Mouse (Mus musculus) midbrain, embryonic 13.5 days (tissue): ENCODE measurements around the gene Hsd17b7. TPM values are rescaled to one million over a fixed set of nuclear protein-coding genes. Genes with fewer than 3 reads are reported as not detected.
A peak's percentile ranks its signal among the peaks of the same experiment; 100 is the strongest.

Experiments
- ATAC-seq: fragments of 200-750 bp; cut with Nextera tagmentation; 2 replicates; pipeline ENCODE4 v1.8.0; 2017; ENCODE audit warnings: mild to moderate bottlenecking, moderate TSS enrichment, moderate library complexity
- H3K27ac ChIP-seq: fragments of 300-500 bp; sonication (generic); 2 replicates; pipeline ENCODE4 v1.5.1; 2015; ENCODE audit warnings: inconsistent platforms, mild to moderate bottlenecking, moderate library complexity
- H3K27me3 ChIP-seq: fragments of 300-500 bp; sonication (generic); 2 replicates; pipeline ENCODE4 v1.6.1; 2015; ENCODE audit warnings: mild to moderate bottlenecking, inconsistent platforms
- H3K36me3 ChIP-seq: fragments of 300-500 bp; sonication (generic); 2 replicates; pipeline ENCODE4 v1.6.1; 2015; ENCODE audit warnings: mild to moderate bottlenecking, inconsistent platforms
- H3K4me1 ChIP-seq: fragments of 300-500 bp; sonication (generic); replicated peaks from 2 replicates; pipeline ENCODE4 v1.6.1; 2015; ENCODE audit warnings: inconsistent platforms
- H3K4me2 ChIP-seq: fragments of 300-500 bp; sonication (generic); replicated peaks from 2 replicates; pipeline ENCODE4 v1.6.1; 2015; ENCODE audit warnings: moderate library complexity, mild to moderate bottlenecking, inconsistent platforms
- H3K4me3 ChIP-seq: fragments of 300-500 bp; sonication (generic); replicated peaks from 2 replicates; pipeline ENCODE4 v1.5.1; 2015; ENCODE audit warnings: mild to moderate bottlenecking, inconsistent platforms
- H3K9ac ChIP-seq: fragments of 300-500 bp; sonication (generic); replicated peaks from 2 replicates; pipeline ENCODE4 v1.6.1; 2015; ENCODE audit warnings: mild to moderate bottlenecking, inconsistent platforms
- H3K9me3 ChIP-seq: fragments of 300-500 bp; sonication (generic); 2 replicates; pipeline ENCODE4 v1.6.1; 2016; ENCODE audit warnings: mild to moderate bottlenecking, inconsistent platforms
- WGBS: fragments of 180-500 bp; shearing (Covaris S2); methylation state at CpG from one replicate; pipeline ENCODE4 v1.1.7; 2015; 5-methylcytosine and 5-hydroxymethylcytosine counted together
- polyA plus RNA-seq: library from polyadenylated mRNA; unstranded; fragments of >200 nt; fragmentation: Nextera tagmentation; extraction: Ambion mirVana; gene quantifications from 2 replicates; pipeline ENCODE4 v1.2.1, GENCODE M21; 2015

Hsd17b7 gene
- polyA plus RNA-seq, 1 experiment from 2014 or later, result 18.2 TPM

GRCm38 (mm10) chr1:169932122-169932746 is 36.8 kb downstream of the Hsd17b7 start:
- 53% methylated on average over 7 of the region's 7 CpGs for WGBS
- Histone ChIP-seq H3K4me3 (no peak overlapping the region), H3K9ac (no peak overlapping the region), H3K4me2 (no peak overlapping the region), H3K36me3 (no peaks in the 10 kb centered on the region), H3K27ac (0 out of 2 replicates have a peak overlapping the region, but pooled peaks have one; percentile 30), H3K27me3 (no peaks in the 10 kb centered on the region), H3K4me1 (peaks cover 23% of the 10 kb centered on the region), H3K9me3 (no peaks in the 10 kb centered on the region)
- 0 out of 2 replicates have a peak, but pooled peaks have one; percentile 10 for ATAC-seq

- WGBS, result 89% methylated on average over 7 of the region's 7 CpGs
- 0 out of 2 replicates have a peak overlapping the region, but pooled peaks have one; percentile 30 for H3K27ac ChIP-seq
- no peak overlapping the region for H3K4me2 ChIP-seq
- no peak for ATAC-seq
- H3K4me1 ChIP-seq, result peaks cover 23% of the 10 kb centered on the region
- no peak overlapping the region for H3K4me3 ChIP-seq
- no peak overlapping the region for H3K9ac ChIP-seq
- no peaks in the 10 kb centered on the region for H3K27me3 ChIP-seq
- no peaks in the 10 kb centered on the region for H3K36me3 ChIP-seq
- H3K9me3 ChIP-seq, result no peaks in the 10 kb centered on the region
Observed at GRCm38 (mm10) chr1:169931698-169932097, 37.3 kb downstream of the Hsd17b7 start.

GRCm38 (mm10) chr1:169928454-169928971 is 40.5 kb downstream of the Hsd17b7 start, which contains the start of gene Ccdc190:
Gene Ccdc190, plus strand, starts transcription at chr1:169928648.
- Histone ChIP-seq H3K36me3 (no peaks in the 10 kb centered on the region), H3K27ac (peak within 1 kb of the TSS; percentile 53; the same call in 1 of the 2 replicates), H3K4me3 (0 out of 2 replicates have a peak within 1 kb of the TSS, but pooled peaks have one; percentile 8), H3K9me3 (no peaks in the 10 kb centered on the region), H3K9ac (0 out of 2 replicates have a peak within 1 kb of the TSS, but pooled peaks have one; percentile 10), H3K27me3 (no peaks in the 10 kb centered on the region), H3K4me1 (peaks cover 18% of the 10 kb centered on the region), H3K4me2 (peak within 1 kb of the TSS; percentile 40)
- peak; percentile 80 for ATAC-seq
- 4% methylated on average over 12 of the region's 12 CpGs for WGBS

- H3K27me3 ChIP-seq, result no peaks in the 10 kb centered on the region
- H3K9ac ChIP-seq, result no peak overlapping the region
- peak overlapping the region; percentile 40 for H3K4me2 ChIP-seq
- no peaks in the 10 kb centered on the region for H3K9me3 ChIP-seq
- H3K27ac ChIP-seq, result peak overlapping the region; percentile 53; the same call in 1 of the 2 replicates
- no peak overlapping the region for H3K4me3 ChIP-seq
- ATAC-seq, result peak; percentile 63
- 18% methylated on average over 8 of the region's 8 CpGs for WGBS
- H3K36me3 ChIP-seq, result no peaks in the 10 kb centered on the region
- peaks cover 18% of the 10 kb centered on the region for H3K4me1 ChIP-seq
Observed at GRCm38 (mm10) chr1:169927753-169928369, 41.2 kb downstream of the Hsd17b7 start.

- no peaks in the 10 kb centered on the region for H3K36me3 ChIP-seq
- 85% methylated on average over 2 of the region's 2 CpGs for WGBS
- no peak overlapping the region for H3K4me3 ChIP-seq
- no peak overlapping the region for H3K4me2 ChIP-seq
- no peaks in the 10 kb centered on the region for H3K9me3 ChIP-seq
- peaks cover 12% of the 10 kb centered on the region for H3K4me1 ChIP-seq
- ATAC-seq, result no peak
- no peak overlapping the region for H3K9ac ChIP-seq
- H3K27ac ChIP-seq, result no peak overlapping the region
- peaks cover 13% of the 10 kb centered on the region for H3K27me3 ChIP-seq
Observed at GRCm38 (mm10) chr1:169924567-169924966, 44.5 kb downstream of the Hsd17b7 start.

DNA sequence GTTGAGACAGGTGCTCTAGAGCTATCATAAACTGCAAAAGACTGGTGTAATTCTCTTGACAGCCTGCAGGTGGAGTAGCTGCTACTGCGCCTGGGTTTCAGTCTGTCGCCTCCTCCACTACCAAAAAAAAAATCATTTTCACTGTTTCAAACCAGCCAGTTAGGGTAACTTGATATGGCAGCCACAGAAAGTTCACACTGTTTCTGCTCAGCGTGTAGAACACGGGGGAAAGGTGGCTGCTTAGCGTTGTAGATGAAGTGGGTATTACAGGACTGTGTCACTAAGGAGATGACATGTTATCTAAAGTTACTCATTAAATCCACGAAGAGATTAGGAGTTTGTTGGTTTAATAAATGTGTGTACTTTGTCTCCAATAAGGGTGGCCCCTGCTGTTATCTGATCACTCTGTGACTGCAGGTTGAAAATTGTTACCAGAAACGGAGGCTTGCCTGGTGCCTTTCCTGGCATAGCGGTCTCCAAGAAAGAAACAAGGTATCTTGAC is 47.3 kb downstream of the Hsd17b7 start:
- H3K36me3 ChIP-seq, result no peaks in the 10 kb centered on the region
- no peak overlapping the region for H3K9ac ChIP-seq
- no peak for ATAC-seq
- H3K4me1 ChIP-seq, result 0 out of 2 replicates have a peak, but pooled peaks cover 5% of the 10 kb centered on the region
- H3K27me3 ChIP-seq, result peaks cover 13% of the 10 kb centered on the region
- H3K27ac ChIP-seq, result no peak overlapping the region
- no peak overlapping the region for H3K4me3 ChIP-seq
- WGBS, result 44% methylated on average over 8 of the region's 8 CpGs
- H3K4me2 ChIP-seq, result no peak overlapping the region
- no peaks in the 10 kb centered on the region for H3K9me3 ChIP-seq

DNA sequence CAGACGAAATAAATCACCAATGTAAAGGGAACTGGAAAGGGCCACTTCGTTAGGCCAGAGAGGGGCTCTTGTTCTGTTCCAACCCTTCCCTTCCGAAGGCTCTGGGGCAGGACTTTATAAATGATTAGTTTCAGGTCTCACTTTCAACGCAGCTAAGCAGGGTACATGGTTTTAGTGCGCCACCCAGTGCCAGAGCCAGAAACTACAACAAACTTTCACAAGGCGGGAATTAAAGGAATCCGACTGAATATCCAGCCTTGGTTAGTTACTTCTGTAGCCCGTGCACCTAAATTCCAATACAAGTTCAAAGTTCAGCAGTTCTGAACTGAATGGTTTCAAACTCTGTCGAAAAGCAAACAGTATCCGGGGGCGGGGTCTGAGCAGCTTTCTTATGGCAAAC is 49.8 kb downstream of the Hsd17b7 start:
- H3K9ac ChIP-seq, result no peak overlapping the region
- ATAC-seq, result peak; percentile 57
- 0 out of 2 replicates have a peak, but pooled peaks cover 8% of the 10 kb centered on the region for H3K4me1 ChIP-seq
- no peak overlapping the region for H3K4me3 ChIP-seq
- no peaks in the 10 kb centered on the region for H3K9me3 ChIP-seq
- no peak overlapping the region for H3K27ac ChIP-seq
- peaks cover 13% of the 10 kb centered on the region for H3K27me3 ChIP-seq
- WGBS, result 4% methylated on average over 11 of the region's 11 CpGs
- no peak overlapping the region for H3K4me2 ChIP-seq
- H3K36me3 ChIP-seq, result no peaks in the 10 kb centered on the region

DNA sequence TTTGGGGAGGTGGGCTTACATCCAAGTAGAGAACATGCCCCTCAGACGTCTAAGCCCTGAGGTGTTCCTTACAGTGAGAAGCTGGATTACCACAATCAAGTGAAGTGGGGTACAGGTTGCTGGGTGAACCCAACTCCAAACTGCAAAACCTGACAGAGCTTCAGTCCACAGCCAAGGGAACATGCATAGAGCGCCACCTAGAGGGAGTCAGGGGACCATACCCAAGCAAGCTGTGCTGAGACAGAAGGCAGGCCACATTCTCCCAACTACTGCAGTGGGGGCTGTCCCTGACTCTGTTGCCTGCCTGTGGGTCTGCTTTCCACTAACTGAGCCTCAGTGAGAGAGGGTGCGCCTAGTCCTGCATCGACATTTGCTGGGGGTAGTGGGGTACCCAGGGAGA is 51.0 kb downstream of the Hsd17b7 start:
- H3K36me3 ChIP-seq, result no peaks in the 10 kb centered on the region
- H3K27ac ChIP-seq, result no peak overlapping the region
- H3K9me3 ChIP-seq, result no peaks in the 10 kb centered on the region
- H3K27me3 ChIP-seq, result peaks cover 13% of the 10 kb centered on the region
- WGBS, result 17% methylated on average over 4 of the region's 4 CpGs
- 0 out of 2 replicates have a peak, but pooled peaks cover 8% of the 10 kb centered on the region for H3K4me1 ChIP-seq
- ATAC-seq, result peak; percentile 78
- no peak overlapping the region for H3K4me2 ChIP-seq
- no peak overlapping the region for H3K4me3 ChIP-seq
- no peak overlapping the region for H3K9ac ChIP-seq

DNA sequence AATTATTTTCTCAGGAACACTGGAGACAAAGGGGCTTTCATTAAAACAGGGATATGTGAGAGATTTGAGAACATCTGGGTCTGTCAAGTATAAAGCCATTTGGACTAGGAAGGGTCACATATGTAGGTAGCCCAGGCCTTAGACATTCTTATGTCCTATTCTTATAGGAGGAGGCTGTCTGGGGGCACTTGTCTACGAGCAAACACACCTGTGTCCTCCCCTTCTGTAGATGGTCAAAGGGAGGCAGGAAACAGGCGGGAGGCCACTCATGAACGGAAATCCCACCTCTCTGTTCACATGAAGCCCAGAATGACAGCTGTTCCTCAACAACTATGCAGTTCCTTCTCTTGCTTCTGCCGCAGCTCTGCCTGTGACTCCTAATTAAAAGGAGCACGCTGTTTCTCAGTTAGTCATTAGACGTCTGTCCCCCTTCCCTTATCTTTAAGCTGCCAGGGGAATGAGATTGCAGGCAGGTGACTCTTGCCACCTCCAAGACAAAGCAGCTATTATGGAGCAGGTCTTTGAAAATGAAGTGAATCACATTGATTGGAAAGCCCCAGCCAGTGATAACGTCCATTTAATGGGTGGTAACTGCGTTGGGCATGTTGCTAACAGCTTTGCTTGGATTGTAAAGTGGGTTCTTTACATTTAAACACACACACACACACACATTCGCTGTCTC is 51.8 kb downstream of the Hsd17b7 start:
- H3K9ac ChIP-seq, result no peak overlapping the region
- no peak overlapping the region for H3K4me2 ChIP-seq
- no peak overlapping the region for H3K4me3 ChIP-seq
- no peaks in the 10 kb centered on the region for H3K36me3 ChIP-seq
- no peaks in the 10 kb centered on the region for H3K9me3 ChIP-seq
- H3K4me1 ChIP-seq, result 0 out of 2 replicates have a peak, but pooled peaks cover 8% of the 10 kb centered on the region
- WGBS, result 72% methylated on average over 9 of the region's 9 CpGs
- H3K27me3 ChIP-seq, result peaks cover 13% of the 10 kb centered on the region
- peak overlapping the region; percentile 19; the same call in 1 of the 2 replicates for H3K27ac ChIP-seq
- no peak for ATAC-seq

DNA sequence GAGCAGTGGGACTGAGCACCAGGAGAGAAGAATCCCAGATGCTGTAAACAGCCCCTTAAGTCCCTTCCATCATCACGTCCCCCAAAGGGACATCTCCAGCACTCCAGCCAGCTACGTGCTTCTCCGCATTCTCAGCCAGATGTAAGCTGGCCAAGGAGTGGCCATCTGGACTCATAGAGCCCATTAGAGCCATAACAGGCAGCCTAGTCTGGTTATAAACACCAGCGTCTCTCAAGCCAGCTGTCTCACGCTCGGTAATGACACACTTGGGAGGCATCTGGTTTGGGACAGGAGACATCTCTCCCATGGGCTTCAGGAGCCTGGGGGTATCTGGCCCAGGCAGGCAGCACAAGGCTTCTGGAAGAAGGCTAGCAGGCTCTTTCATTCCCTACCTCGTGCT is 52.4 kb downstream of the Hsd17b7 start:
- ATAC-seq, result 0 out of 2 replicates have a peak, but pooled peaks have one; percentile 24
- 63% methylated on average over 7 of the region's 7 CpGs for WGBS

GRCm38 (mm10) chr1:169911526-169911925 is 57.5 kb downstream of the Hsd17b7 start:
- ATAC-seq, result no peak
- WGBS, result 80% methylated on average over 6 of the region's 6 CpGs
- Histone ChIP-seq H3K4me3 (no peak overlapping the region), H3K27ac (no peak overlapping the region), H3K27me3 (no peaks in the 10 kb centered on the region), H3K4me1 (0 out of 2 replicates have a peak, but pooled peaks cover under 1% of the 10 kb centered on the region), H3K9ac (no peak overlapping the region), H3K9me3 (no peaks in the 10 kb centered on the region), H3K36me3 (no peaks in the 10 kb centered on the region), H3K4me2 (no peak overlapping the region)

More for the DNA sequence above, 52.4 kb downstream of the Hsd17b7 start:
- Histone ChIP-seq H3K27me3 (peaks cover 13% of the 10 kb centered on the region), H3K4me2 (no peak overlapping the region), H3K27ac (no peak overlapping the region; the same call in 1 of the 2 replicates), H3K9ac (no peak overlapping the region), H3K36me3 (no peaks in the 10 kb centered on the region), H3K4me1 (0 out of 2 replicates have a peak, but pooled peaks cover 8% of the 10 kb centered on the region), H3K9me3 (no peaks in the 10 kb centered on the region), H3K4me3 (no peak overlapping the region)
